Mouse (Mus musculus) lung, embryonic 14.5 days (tissue): ENCODE data around the gene Mrps2. TPM values are rescaled to one million over a fixed set of nuclear protein-coding genes. Genes with fewer than 3 reads are reported as not detected.

Source experiments
- ATAC-seq: fragments of 200-750 bp; cut with Nextera tagmentation; 2 replicates; pipeline ENCODE4 v1.8.0; 2017; ENCODE audit warnings: mild to moderate bottlenecking, moderate TSS enrichment, moderate library complexity; ENCODE audit not compliant: insufficient read depth
- DNase-seq: peaks from one replicate; pipeline ENCODE4 v3.0.0-alpha.2; 2015
- H3K27ac ChIP-seq: fragments of 300-500 bp; sonication (generic); 2 replicates; pipeline ENCODE4 v1.5.1; 2014; ENCODE audit warnings: low read depth, mild to moderate bottlenecking, moderate library complexity
- H3K27me3 ChIP-seq: fragments of 300-500 bp; sonication (generic); 2 replicates; pipeline ENCODE4 v1.6.1; 2014; ENCODE audit warnings: low read length, control low read depth; ENCODE audit not compliant: insufficient read depth
- H3K36me3 ChIP-seq: fragments of 300-500 bp; sonication (generic); 2 replicates; pipeline ENCODE4 v1.6.1; 2014; ENCODE audit warnings: control low read depth; ENCODE audit not compliant: insufficient read depth
- H3K4me1 ChIP-seq: fragments of 300-500 bp; sonication (generic); 2 replicates; pipeline ENCODE4 v1.6.1; 2014; ENCODE audit warnings: antibody characterized with exemption, control low read depth; ENCODE audit not compliant: insufficient read depth
- H3K4me2 ChIP-seq: fragments of 300-500 bp; sonication (generic); 2 replicates; pipeline ENCODE4 v1.6.1; 2014; ENCODE audit warnings: mild to moderate bottlenecking
- H3K4me3 ChIP-seq: fragments of 300-500 bp; sonication (generic); 2 replicates; pipeline ENCODE4 v1.5.1; 2014; ENCODE audit warnings: low read depth, low read length
- H3K9ac ChIP-seq: fragments of 300-500 bp; sonication (generic); 2 replicates; pipeline ENCODE4 v1.6.1; 2014
- H3K9me3 ChIP-seq: fragments of 300-500 bp; sonication (generic); 2 replicates; pipeline ENCODE4 v1.6.1; 2016; ENCODE audit warnings: low read depth, low read length, control low read depth
- CTCF ChIP-seq: IDR thresholded peaks from 2 replicates; pipeline ENCODE4 v1.5.1; 2016; ENCODE audit warnings: antibody characterized with exemption, low read depth
- WGBS: fragments of 180-500 bp; shearing (Covaris S2); extraction: QIAGEN DNeasy Blood & Tissue Kit; methylation state at CpG from one replicate; pipeline ENCODE4 v1.1.7; 2014; 5-methylcytosine and 5-hydroxymethylcytosine counted together
- polyA plus RNA-seq: library from polyadenylated mRNA; unstranded; fragments of >200 nt; fragmentation: Nextera tagmentation; extraction: Ambion mirVana; gene quantifications from 2 replicates; pipeline ENCODE4 v1.2.1, GENCODE M21; 2014

Gene Mrps2
- polyA plus RNA-seq, 1 experiment from 2014 or later: 59.9 TPM

- Histone ChIP-seq H3K4me2 (peak overlapping the region; percentile 24; the same call in 1 of the 2 replicates), H3K4me1 (0 out of 2 replicates have a peak, but pooled peaks cover 9% of the 10 kb centered on the region), H3K36me3 (no peaks in the 10 kb centered on the region), H3K9ac (no peak overlapping the region), H3K27ac (peak overlapping the region; percentile 66; the same call in 1 of the 2 replicates), H3K27me3 (no peaks in the 10 kb centered on the region), H3K4me3 (no peak overlapping the region), H3K9me3 (no peaks in the 10 kb centered on the region)
- DNase-seq (peak; percentile 36), ATAC-seq (no peak)
- TF ChIP-seq CTCF: no peak
- WGBS: 70% methylated on average over 16 of the region's 16 CpGs
These were observed 28.1 kb downstream of the Mrps2 start for GRCm38 (mm10) chr2:28495801-28496595.

GRCm38 (mm10) chr2:28496671-28497070, 28.8 kb downstream of the Mrps2 start, which contains the start of gene Gbgt1:
Gene Gbgt1 (plus strand): TSS chr2:28496891.
- TF ChIP-seq CTCF: no peak
- H3K27ac ChIP-seq: peak within 1 kb of the TSS; percentile 66; the same call in 1 of the 2 replicates
- H3K4me2 ChIP-seq: peak within 1 kb of the TSS; percentile 24; the same call in 1 of the 2 replicates
- H3K9me3 ChIP-seq: no peaks in the 10 kb centered on the region
- no peaks in the 10 kb centered on the region for H3K27me3 ChIP-seq
- WGBS: 74% methylated on average over 5 of the region's 5 CpGs
- no peak within 1 kb of the TSS for H3K9ac ChIP-seq
- 0 out of 2 replicates have a peak, but pooled peaks cover 9% of the 10 kb centered on the region for H3K4me1 ChIP-seq
- H3K4me3 ChIP-seq: no peak within 1 kb of the TSS
- ATAC-seq (no peak), DNase-seq (peak; percentile 22)
- no peaks in the 10 kb centered on the region for H3K36me3 ChIP-seq

DNA sequence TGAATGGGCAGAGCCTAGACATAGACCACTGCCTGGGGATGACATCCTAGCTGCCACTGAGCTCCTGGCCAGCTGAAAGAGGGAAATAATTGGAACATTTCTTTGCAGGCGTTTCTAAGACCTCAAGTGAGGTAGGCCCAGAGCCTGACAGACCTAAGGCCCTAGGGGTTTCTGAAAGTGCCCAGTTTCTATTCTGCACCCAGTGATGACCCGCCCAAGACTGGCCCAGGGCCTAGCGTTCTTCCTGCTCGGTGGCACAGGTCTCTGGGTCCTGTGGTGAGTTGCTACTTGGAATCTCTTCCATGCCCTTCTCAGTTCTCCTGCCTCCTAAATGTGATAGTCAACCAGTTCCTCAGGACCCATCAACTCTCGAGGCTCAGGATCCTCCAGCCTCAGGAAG, 29.7 kb downstream of the Mrps2 start:
- Histone ChIP-seq H3K4me3 (no peak overlapping the region), H3K9me3 (no peaks in the 10 kb centered on the region), H3K9ac (no peak overlapping the region), H3K4me2 (no peak overlapping the region), H3K27ac (no peak overlapping the region), H3K4me1 (0 out of 2 replicates have a peak, but pooled peaks cover 9% of the 10 kb centered on the region), H3K36me3 (no peaks in the 10 kb centered on the region), H3K27me3 (no peaks in the 10 kb centered on the region)
- ATAC-seq (no peak), DNase-seq (no peak)
- no peak for TF ChIP-seq CTCF
- WGBS: 80% methylated on average over 5 of the region's 5 CpGs

DNA sequence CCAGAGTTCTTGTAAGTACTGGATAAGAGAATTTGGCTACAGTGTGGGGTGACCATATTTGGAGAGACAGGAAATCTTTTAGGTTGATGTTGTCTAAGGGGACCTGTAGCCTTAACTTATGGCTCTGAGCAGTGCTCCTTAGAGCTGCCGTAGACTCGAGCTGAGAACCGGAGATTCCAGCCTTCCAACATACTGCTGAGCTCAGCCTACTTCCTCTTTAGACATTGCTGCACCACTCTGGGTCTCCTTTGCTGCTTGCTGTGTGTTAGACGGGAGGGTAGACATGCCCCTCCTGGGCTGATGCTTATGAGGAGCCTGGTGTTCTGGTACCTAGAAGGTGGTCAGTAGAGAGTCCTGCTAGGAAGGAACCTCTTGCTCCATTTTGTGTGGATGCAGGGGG, 30.6 kb downstream of the Mrps2 start:
- TF ChIP-seq CTCF: no peak
- Histone ChIP-seq H3K9me3 (no peaks in the 10 kb centered on the region), H3K4me1 (0 out of 2 replicates have a peak, but pooled peaks cover 9% of the 10 kb centered on the region), H3K9ac (no peak overlapping the region), H3K4me3 (no peak overlapping the region), H3K27ac (no peak overlapping the region), H3K27me3 (no peaks in the 10 kb centered on the region), H3K36me3 (no peaks in the 10 kb centered on the region), H3K4me2 (no peak overlapping the region)
- ATAC-seq (no peak), DNase-seq (no peak)
- WGBS: 73% methylated on average over 4 of the region's 4 CpGs

GRCm38 (mm10) chr2:28502987-28503386, 35.1 kb downstream of the Mrps2 start:
- TF ChIP-seq CTCF: no peak

GRCm38 (mm10) chr2:28504676-28505075, 36.8 kb downstream of the Mrps2 start:
- Histone ChIP-seq H3K36me3 (no peaks in the 10 kb centered on the region), H3K9ac (no peak overlapping the region), H3K4me3 (no peak overlapping the region), H3K4me1 (no peaks in the 10 kb centered on the region), H3K9me3 (no peaks in the 10 kb centered on the region), H3K27me3 (no peaks in the 10 kb centered on the region), H3K4me2 (no peak overlapping the region), H3K27ac (no peak overlapping the region)
- 88% methylated on average over 13 of the region's 13 CpGs for WGBS
- ATAC-seq: no peak
- DNase-seq: no peak
- no peak for TF ChIP-seq CTCF

More at GRCm38 (mm10) chr2:28502987-28503386, 35.1 kb downstream of the Mrps2 start:
- H3K9ac ChIP-seq: no peak overlapping the region
- no peak overlapping the region for H3K4me2 ChIP-seq
- H3K4me1 ChIP-seq: no peaks in the 10 kb centered on the region
- no peak for ATAC-seq
- WGBS: 69% methylated on average over 10 of the region's 10 CpGs
- DNase-seq: no peak
- no peak overlapping the region for H3K27ac ChIP-seq
- H3K9me3 ChIP-seq: no peaks in the 10 kb centered on the region
- H3K4me3 ChIP-seq: no peak overlapping the region
- no peaks in the 10 kb centered on the region for H3K27me3 ChIP-seq
- H3K36me3 ChIP-seq: no peaks in the 10 kb centered on the region

DNA sequence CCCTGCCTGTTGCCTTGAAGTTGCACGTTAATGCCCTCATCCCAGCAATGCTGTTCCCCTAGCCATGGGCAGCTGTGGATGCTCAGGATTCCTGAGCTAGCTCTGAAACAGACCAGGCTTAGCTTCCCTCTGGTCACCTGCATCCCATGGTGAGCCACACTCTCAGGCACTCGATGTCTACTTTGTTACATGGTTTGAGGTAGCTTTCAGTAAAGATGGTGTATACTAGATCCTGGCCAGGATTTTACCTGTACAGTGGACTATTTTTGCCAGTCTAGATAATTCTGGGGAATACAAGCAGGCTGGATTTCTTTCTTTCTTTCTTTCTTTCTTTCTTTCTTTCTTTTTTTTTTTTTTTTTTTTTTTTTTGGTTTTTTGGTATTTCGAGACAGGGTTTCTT, 37.9 kb downstream of the Mrps2 start, which contains the start of gene Gm10134:
Gm10134 (plus strand) TSS at position 301 of the 400 bp plus-strand sequence.
- Histone ChIP-seq H3K27ac (no peak within 1 kb of the TSS), H3K4me3 (no peak within 1 kb of the TSS), H3K4me2 (no peak within 1 kb of the TSS), H3K36me3 (no peaks in the 10 kb centered on the region), H3K27me3 (no peaks in the 10 kb centered on the region), H3K9me3 (no peaks in the 10 kb centered on the region), H3K9ac (no peak within 1 kb of the TSS), H3K4me1 (no peaks in the 10 kb centered on the region)
- no peak for ATAC-seq
- 67% methylated on average over 3 of the region's 3 CpGs for WGBS
- DNase-seq: no peak
- TF ChIP-seq CTCF: no peak
